Mouse (Mus musculus) B cell, adult 2 months (primary cell): ENCODE data around the gene Tpx2.

Experiments used
- DNase-seq, 2 experiments: peaks; one replicate each; pipeline ENCODE4 v3.0.0; 2022

The Tpx2 gene

DNA sequence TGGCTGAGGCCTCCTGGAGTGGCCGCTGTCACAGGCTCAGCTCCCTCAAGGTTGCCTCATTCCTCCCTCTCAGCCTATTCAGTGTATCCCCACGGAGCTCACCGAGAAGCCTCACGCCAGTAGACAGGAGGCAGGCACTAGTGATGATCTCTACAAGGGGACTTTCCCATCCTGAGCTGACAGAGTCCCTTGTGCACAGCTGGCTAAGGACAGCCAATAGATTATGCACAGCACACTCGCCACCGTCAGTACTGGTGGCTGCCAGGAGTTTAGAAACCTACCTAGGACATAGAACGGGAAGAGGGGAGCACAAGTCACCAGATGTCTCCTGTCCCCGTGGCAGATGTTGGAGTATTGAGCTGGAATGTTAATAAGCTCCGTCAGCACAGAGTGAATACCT lies 69.9 kb downstream of the Tpx2 start:
- DNase-seq: no peak

DNA sequence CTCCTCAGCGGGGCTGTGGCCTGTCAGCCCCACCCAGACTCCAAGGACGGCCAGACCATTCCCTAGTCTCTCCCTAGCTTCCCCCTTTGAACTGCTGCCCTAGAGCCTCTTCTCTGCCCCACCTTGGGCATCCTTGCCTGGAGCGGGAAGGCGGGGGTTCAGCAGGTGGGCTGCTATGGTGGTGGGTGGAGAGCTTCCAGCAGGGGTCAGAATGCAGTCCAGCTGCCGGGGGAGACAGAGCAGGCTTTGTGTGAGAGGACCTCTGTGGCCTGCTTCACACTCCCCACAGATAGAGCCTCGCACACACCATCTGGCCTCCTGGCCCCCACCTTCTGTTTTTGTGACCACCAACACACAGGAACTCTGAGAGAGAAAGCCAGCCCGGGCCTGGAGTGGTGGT lies 74.6 kb downstream of the Tpx2 start:
- DNase-seq: no peak

DNA sequence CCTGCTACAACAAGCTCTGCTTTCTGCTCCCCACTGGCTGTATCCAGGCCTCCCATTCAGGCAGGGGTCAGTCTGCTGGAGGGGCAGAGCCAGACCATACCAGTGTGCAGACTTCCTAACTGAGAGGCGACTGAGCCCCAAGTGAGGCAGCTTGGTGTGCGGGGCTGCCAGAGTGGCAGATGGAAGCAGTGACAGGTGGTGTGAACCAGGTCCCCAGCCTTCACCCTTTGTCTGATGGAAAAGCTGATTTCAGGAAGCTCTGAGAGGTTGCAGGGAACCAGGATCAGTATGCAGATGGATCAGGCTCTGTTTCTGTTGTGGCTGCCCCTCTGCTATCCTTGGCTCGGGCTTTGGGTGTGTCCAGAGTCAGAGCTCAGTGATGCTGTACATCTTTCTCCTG lies 75.9 kb downstream of the Tpx2 start:
- no peak for DNase-seq

DNA sequence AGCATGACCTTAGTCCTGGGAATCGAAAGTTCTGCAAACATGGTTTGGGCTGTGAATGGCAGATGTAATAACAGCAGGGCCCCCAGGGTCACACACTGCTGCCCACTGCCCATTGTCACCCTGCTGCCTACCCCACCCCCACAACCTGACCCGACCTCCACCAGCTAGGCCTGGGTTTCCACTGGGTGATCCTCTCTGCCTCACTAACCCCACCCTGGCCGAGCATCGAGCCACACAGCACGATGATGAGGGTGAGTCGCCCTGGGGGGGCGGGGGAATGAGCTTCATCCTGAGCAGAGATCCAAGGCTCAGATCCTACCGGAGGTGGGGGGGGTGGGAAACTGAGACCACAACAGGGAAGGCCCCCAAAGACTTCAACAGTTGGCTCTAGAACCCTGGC lies 76.4 kb downstream of the Tpx2 start:
- DNase-seq: no peak

DNA sequence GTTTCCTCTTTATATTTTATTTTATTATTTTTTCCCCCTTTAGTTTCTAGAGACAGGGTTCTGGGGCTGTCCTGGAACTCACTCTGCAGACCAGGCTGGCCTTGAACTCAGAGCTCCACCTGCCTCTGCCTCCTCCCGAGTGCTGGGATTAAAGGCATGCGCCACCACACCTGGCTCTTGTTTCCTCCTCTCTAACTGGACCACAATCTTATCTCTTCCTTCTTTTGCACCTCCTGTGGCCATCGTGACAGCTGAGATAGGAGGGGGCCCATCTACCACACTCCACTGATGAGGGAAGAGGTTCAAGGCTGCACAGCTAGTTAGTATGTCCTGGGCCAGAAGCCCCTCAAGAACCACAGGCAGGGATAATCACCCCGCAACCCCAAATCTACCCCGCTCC lies 76.8 kb downstream of the Tpx2 start:
- no peak for DNase-seq

DNA sequence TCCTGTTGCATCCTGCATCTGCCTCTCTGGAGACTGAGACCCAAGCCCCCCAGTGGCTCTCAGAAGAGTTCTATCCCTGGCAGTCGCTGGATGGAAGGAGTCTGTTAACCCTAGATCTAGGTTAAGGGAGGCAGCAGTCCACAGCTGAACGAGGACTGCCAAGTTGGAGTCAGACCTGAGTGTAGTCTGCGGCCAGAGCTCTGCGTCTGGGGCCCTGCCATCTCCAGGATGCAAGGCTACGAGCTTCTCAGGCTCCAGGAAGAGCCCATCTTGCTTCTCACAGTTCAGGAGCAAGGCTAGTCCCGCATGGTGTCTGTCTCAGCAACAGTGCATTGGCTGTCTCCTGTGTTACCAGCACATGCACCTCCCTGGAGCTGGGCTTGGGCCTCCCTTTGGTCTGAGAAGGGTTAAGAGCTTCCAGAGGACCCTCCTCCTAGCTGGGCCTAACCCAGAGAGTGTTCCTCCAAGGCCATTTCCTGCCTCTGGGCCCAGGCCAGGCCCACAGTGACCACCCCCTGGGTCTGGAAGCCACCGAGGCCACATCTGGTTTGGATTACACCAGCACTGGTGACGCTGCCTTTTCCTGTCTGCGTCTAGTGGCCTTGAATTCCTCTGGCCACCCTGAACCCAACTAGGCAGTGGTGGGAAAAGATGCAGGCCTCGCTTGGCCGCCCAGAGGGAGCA lies 77.6 kb downstream of the Tpx2 start:
- no peak for DNase-seq

DNA sequence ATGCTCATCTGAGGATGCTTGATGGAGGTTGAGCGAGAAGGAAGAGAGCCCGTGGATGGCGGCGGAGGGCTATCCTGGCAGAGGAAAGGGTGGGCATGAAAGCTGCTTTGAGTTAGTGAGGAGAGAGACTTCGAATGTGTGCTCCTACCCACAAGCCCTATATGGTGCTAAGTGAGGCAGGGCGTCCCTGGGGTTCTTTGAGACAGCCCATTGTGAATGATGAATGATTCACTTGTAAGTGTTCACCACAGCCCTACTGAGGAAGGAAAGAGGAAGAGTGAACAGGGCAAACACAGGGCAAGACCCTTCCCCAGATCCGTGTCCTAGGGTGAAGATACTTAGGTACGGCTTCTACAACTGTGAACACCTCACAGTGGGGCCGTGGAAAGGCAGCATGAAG lies 79.1 kb downstream of the Tpx2 start:
- DNase-seq: no peak

DNA sequence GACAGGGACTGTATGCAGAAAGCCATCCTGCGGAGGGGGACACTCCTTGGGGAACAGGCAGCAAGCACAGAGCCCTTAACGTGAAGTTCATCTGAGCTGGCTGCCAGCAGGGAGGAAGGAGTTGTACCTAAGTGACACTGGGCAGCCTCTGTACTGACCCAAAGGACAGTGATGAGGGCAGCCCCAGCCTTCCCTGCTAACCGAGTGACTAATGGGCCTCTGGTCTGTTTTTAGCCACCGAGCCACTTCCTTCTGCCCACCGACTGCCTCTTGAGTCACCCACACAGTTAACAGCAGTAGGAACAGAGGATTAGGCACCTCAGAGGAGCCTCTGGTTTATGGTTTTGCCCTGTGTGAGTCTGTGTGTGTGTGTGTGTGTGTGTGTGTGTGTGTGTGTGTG lies 79.6 kb downstream of the Tpx2 start:
- no peak for DNase-seq

DNA sequence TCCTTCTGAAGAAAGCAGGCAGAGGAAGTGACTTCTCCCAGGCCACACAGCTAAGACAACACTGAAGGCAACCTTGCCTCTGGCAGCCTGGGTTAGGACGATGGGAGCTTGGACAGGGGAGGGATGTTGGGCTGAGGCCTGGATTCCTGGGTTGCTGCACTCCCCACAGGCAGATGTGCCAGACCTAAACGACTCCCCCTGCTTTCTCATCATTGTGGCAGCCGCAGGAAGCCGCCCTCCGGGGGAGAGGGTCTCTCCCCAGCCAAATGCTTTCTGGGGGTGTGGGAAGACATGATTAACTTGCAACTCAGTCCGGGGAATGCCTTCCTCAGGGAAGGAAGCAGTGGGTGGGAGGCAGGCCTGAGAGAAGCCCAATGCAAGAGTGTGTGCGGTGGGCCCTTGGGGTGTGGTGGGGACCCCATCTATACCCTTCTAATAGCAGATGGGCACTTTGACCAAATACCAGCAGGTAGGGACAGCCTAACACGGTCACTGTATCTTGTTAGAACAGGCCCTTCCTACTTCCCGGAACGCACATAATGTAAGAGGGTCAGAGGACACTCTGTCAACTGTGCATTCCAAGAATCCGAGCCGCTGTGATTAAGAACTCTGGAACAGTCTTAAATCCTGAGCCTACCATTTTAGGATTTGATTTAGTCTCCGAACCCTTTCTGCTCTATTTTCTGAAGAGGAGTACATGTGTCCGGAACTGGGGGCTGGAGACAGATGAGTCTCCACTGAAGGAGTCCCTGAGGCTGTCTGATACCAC lies 80.6 kb downstream of the Tpx2 start:
- no peak for DNase-seq

DNA sequence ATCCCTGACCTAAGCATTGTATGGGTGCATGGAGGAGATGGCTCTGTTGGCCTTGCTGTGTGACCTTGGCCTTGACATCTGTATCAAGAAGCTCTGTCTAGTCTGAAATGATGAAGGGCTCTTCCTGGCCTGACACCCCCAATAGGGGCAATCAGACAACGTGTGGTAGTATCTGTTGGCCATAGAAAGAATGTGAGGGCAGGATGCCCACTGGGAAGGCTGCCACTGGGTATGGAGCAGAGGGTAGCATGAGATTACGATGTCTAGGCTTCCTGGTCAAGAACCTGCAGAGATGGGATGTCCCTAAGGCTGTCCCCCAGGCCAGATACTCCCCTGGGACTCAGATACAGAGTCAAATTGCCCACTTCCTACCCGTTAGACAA lies 81.2 kb downstream of the Tpx2 start:
- no peak for DNase-seq

DNA sequence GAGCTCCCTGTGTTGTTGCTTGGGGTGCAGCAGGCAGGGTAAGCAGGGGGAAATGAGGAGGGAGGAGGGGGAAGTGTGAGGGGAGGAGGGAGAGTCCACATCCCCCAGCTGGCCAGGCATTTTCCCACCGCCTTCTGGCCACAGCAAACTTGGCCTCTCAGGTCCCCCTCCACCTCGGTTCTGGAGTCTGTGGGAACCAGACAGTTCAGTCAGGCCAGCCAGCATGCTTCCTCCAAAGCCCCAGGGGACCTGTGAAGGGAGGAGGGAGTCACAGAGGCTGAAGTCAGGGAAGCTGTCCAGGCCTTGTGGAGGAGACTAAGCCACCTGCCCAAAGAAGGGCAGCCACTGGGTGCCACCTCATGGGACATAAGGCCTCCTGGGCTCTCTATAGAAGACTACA lies 82.5 kb downstream of the Tpx2 start:
- no peak for DNase-seq

DNA sequence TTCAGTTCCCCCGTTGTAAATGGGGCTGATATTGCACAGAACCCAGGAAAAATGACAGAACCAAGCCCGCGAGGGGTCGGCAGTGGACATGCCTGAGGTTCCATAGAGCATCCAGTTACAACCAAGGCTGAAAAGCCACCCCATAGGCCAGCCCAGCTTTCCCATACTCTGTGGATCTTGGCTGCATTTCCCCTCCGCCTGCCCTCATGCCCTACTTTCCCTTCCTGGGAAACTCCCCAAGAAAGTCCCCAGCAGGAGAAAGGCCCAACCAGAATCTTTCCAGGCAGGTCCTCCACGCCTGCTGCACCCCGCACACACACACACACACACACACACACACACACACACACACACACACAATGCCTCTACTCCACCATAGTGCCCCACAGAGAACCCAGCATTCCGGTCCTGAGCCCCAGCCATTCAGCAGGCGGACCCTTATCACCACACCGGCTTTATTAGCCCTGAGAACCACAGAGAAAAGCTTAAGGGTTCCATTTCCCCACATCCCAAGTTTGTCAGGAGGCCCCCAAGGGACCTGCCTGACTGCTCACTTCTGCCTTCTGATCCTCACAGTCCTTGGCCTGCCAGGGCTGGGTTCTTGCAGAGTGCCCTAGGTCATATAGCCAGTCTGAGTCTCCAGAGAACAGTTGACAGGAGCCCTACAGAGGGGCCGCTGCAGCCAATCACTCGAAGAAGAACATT lies 83.8 kb downstream of the Tpx2 start:
- no peak for DNase-seq

DNA sequence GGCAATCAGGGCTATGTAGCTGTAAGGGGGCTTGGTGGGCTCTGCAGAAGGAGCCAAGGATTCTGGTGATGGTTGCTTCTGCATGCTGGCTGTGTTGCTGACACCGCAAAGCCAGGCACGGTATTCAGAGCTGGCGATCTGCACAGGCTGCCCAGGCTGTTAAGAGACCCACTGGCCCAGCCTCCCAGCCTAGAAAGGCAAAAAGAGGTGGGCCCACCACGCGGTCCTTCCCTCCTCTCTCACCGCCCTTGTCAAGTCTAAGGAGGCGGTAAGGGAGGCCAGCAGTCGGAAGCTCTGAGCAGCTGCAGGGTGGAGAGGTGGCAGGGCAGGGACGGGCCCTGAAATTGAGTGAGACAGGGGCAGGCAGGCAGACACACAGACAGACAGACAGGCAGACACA lies 85.3 kb downstream of the Tpx2 start, which contains the start of gene Foxs1:
TSS of gene Foxs1 (minus strand) at position 161 of the 400 bp plus-strand sequence.
- no peak for DNase-seq

DNA sequence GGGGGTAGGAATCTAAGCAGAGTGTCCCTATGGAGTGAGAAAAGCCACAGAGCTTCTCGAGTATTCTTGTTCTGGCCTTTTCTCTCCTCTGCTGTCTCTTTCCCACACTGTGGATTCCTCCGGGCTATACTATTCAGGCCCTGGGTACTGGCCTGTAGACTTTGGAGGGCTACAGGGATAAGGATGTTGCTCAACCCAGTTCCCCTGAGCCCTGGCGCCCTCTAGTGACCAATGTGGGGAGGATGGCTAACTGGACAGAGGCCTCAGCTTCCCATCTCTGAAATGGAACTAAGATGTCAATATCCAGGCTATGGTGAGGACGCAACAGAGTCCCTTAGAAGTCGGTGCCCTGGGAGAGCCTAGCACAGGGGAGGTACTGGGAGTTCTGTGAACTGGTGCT lies 85.8 kb downstream of the Tpx2 start:
- DNase-seq: peak; percentile 46

DNA sequence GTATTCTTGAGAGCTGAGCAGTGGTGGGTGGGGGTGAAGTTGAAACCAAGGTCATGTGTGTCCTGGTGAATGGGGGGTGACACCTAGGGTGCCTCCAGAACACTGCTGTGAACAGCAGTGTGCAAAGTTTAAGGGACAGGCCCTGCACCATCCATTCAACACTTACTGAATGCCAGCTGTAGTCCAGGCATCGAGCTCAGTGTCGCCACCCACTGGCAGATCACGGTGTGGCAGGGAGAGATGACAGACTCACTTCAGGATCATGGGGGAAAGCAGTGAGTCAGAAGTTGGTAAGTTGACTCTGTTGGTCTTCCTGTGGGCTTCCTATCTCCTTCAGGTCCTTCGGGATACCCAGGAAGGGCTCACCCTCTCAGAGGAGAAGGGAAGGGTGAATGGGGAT lies 92.1 kb downstream of the Tpx2 start:
- DNase-seq: peak; percentile 69 to 71

DNA sequence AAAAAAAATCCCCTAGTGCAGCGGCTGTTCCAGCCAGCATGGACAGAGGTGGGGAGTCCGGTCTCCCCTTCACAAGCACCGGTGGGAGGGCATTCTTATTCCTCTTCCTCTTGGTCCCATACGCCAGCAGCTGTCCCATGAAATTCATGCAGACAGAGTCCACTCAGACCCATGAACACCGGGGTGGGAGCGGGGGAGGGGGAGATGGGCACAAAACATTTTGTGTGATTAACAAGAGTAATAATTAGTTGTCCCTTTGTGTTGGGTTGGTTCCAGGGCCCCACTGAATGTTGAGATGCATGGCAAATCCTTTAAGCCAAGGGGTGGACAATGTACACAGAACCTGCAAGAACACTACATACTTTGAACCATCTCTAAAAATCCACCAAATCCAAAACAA lies 93.3 kb downstream of the Tpx2 start:
- DNase-seq: no peak

DNA sequence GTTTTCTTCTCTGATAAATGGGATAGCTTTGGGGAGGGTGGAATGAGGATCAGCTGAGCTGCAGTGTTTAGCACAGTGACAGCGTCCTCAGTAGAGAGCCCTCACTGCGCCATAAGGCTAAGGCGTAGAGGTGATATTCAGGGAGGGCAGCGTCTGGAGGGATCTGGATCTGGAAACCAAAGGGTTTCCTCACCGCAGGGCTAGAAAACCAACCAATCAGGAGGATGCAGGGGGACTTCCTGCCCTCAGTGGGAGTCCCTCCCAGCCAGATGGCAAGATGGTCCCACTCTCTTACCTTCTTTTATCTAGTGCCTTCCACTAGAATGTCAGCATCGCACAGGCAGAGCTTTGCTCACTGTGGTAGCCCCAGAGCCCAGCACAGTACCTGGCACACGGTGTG lies 94.0 kb downstream of the Tpx2 start:
- no peak for DNase-seq

DNA sequence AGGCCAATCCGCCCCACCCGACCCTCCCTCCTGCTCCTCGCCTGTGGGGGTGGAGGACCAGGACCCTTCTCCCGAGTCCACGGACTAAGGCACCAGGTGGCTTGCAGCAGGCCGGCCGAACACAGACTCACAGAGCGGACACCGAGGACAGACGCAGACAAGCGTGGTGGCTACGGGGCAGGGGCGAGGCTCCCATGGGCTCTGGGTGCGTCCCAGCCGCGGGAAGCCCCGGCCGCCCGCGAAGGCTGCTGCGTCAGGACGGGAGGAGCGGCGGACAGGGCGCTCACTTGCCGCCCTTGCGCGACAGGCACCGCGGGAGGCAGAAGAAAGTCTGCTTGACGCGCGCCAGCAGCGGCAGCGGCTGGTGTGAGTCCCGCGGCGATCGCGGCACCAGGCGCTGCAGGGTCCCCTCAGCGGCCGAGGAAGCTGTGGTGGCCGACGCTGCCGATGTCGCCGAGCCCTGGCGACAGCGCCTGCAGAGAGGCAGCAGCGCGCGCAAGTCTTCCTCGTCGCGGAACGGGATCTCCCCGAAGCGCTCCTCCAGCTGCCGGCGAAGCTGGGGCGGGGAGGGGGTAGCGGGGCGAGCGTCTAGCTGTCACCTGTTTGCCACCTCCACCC lies 95.2 kb downstream of the Tpx2 start:
- no peak for DNase-seq

DNA sequence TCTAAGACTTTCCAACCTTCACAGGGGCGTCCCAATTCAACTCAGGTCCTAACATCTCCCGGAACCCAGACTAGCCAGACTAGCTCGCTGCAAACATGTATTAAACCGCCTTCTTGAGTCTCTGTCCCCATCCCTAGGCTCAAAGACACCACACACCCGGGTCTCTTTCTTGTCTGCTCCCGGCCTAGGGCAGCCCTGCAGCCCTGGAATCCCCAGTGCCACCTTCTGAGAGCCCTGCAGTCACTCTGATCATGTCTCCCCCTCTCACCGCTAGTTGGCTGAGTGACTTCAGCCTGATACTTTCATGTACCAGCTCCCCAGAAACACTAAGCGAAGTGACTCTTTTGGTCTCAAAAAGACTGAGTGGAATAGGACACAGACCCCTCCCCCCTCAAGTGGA lies 95.8 kb downstream of the Tpx2 start:
- no peak for DNase-seq

DNA sequence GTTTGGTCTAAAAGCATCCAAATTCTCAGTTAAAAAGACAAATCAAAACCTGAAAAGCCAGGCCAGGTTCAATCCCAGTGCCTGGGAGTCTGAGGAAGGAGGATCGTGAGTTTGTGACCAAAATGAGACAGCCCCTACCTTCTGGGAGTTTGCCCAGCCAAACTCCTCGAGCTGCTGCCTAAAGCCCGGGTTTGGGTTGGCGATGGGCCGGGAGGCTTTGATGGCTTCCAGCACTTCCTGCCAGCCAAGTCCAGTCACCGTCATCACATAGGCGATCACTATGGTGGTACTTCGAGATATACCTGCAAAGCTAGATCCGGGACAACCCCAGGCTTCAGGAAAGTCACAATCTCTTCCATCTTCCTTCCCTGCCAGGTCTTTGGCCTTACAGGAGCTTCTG lies 96.2 kb downstream of the Tpx2 start:
- no peak for DNase-seq
